Mouse (Mus musculus): Measurements from ENCODE around the gene Ttyh3. TPM values are rescaled to one million over a fixed set of nuclear protein-coding genes. Genes with fewer than 3 reads are reported as not detected.
"Not testable (repeated sequence)": the region's sequence is repeated elsewhere in the genome, so short reads cannot be mapped to it uniquely, and the experiment has no call there.

The Ttyh3 gene
- polyA plus RNA-seq (2016; fragmentation: Nextera tagmentation; extraction: Ambion mirVana) = 13.0 and 15.6 TPM in 2 replicates

GRCm38 (mm10) chr5:140648519-140649100, at the start of gene Ttyh3:
TSS of gene Ttyh3 (minus strand) at chr5:140649031.
- peak within 1 kb of the TSS; percentile 93 for H3K27ac ChIP-seq
- H3K4me1 ChIP-seq = peaks cover 79% of the 10 kb centered on the region
- WGBS (ENCODE audit: insufficient replicate concordance) = under 1% methylated on average over 54 of the region's 62 CpGs
- H3K36me3 ChIP-seq = peaks cover 10% of the 10 kb centered on the region
- ATAC-seq = peak; percentile 2; the same call in 1 of the 2 replicates
- H3K27me3 ChIP-seq (replicated peaks) = no peaks in the 10 kb centered on the region; the same call in 1 of the 2 replicates
- H3K9me3 ChIP-seq (replicated peaks) = no peaks in the 10 kb centered on the region
- peak within 1 kb of the TSS; percentile 97 for H3K9ac ChIP-seq
- H3K4me3 ChIP-seq = peak within 1 kb of the TSS; percentile 94
- H3K4me2 ChIP-seq = peak within 1 kb of the TSS; percentile 99

DNA sequence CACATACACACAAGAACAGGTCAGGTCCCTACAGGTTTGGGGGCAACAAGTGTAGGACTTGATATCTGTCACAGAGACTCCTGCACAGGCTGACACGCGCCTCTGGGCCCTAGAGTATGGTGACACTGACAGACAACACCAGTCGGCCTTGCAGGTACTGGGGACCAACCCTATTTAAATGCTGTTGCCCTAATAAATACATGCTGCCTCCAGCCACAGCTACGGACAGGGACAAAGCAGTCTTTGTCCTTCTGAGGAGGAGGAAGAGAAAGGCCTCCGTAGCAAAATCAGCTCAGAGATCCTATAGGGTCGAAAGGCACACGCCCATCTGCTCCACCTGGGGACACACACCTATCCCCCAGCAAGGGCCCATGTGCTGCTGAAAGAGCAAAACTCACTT, 47.2 kb upstream of the Ttyh3 start:
- no peak for ATAC-seq
- 77% methylated on average over 7 of the region's 7 CpGs for WGBS (ENCODE audit: insufficient replicate concordance)

GRCm38 (mm10) chr5:140688434-140688833, 39.6 kb upstream of the Ttyh3 start:
- Histone ChIP-seq H3K4me1 (no peaks in the 10 kb centered on the region), H3K4me3 (no peak overlapping the region), H3K4me2 (no peak overlapping the region), H3K9me3 (replicated peaks) (no peaks in the 10 kb centered on the region), H3K27ac (no peak overlapping the region), H3K36me3 (peaks cover 43% of the 10 kb centered on the region), H3K27me3 (replicated peaks) (no peaks in the 10 kb centered on the region), H3K9ac (no peak overlapping the region)
- ATAC-seq = no peak
- WGBS (ENCODE audit: insufficient replicate concordance) = 67% methylated on average over 3 of the region's 3 CpGs

More for the DNA sequence above, 47.2 kb upstream of the Ttyh3 start:
- H3K4me3 ChIP-seq = no peak overlapping the region
- H3K4me2 ChIP-seq = no peak overlapping the region
- H3K4me1 ChIP-seq = peaks cover 1% of the 10 kb centered on the region
- H3K36me3 ChIP-seq = peaks cover 42% of the 10 kb centered on the region
- H3K27me3 ChIP-seq (replicated peaks) = no peaks in the 10 kb centered on the region
- H3K9me3 ChIP-seq (replicated peaks) = no peaks in the 10 kb centered on the region
- no peak overlapping the region for H3K27ac ChIP-seq
- no peak overlapping the region for H3K9ac ChIP-seq

DNA sequence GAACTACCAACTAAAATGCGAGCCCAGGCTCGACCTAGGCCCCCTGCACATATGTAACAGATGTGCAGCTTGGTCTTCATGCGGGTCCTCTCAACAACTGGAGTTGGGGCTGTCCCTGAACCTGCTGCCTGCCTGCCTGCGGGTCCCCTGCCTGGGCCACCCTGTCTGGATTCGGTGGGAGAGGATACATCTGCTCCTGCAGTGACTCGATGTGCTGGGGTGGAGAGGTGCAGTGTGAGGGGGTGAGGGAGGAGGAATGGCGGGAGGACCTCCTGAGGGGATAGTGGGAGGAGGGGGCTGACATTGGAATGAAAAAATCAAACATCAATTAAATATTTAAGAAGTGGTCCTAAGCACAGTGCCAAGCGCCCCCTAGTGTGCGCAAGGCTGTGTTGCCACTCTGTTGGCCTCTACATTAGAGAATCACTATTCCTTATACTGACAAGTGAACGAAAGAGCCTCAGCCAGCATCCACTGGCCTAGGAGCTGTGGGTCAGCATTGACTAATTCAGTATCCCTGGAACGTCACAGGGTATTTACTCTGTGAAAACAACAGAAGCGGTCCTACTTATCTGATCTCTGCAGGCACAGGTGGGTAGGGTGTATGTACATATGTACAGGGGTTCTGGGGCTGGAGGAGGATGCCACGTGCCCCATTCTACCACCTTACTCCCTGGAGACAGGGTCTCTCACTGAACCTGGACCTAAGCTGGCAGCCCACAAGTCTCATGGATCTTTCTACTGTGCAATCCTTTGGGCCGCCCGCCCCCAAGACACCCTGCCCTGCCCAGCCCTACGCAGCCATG, 35.7 kb upstream of the Ttyh3 start:
- Histone ChIP-seq H3K27ac (no peak overlapping the region), H3K27me3 (replicated peaks) (no peaks in the 10 kb centered on the region), H3K4me2 (no peak overlapping the region), H3K9ac (no peak overlapping the region), H3K4me3 (no peak overlapping the region), H3K36me3 (peaks cover 20% of the 10 kb centered on the region), H3K4me1 (peaks cover 24% of the 10 kb centered on the region), H3K9me3 (replicated peaks) (no peaks in the 10 kb centered on the region)
- WGBS (ENCODE audit: insufficient replicate concordance) = 63% methylated on average over 16 of the region's 16 CpGs
- ATAC-seq = no peak

DNA sequence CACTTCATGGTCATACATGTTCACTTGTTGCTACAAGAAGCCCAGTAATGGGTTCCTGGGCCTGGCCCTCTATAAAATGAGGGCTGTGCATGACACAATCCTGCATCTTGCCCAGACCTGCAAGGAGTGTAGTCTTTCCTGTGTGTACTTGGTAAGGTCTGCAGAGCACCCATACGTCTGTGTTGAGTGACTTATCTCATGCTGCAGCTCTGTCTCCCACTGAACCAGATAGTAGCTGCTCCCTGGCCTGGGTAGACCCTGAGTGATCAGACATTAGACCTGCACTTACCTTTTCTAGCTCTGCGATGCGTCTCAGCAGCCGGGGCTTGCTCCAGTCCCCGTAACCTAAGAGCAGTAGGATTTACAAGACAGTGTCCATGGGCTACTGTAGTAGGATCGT, 33.3 kb upstream of the Ttyh3 start:
- peaks cover 24% of the 10 kb centered on the region for H3K4me1 ChIP-seq
- H3K9ac ChIP-seq = no peak overlapping the region
- H3K27me3 ChIP-seq (replicated peaks) = no peaks in the 10 kb centered on the region
- no peak overlapping the region for H3K27ac ChIP-seq
- H3K9me3 ChIP-seq (replicated peaks) = no peaks in the 10 kb centered on the region
- ATAC-seq = peak; percentile 79
- peak overlapping the region; percentile 10; the same call in 1 of the 2 replicates for H3K4me2 ChIP-seq
- peaks cover 14% of the 10 kb centered on the region; the same call in 1 of the 2 replicates for H3K36me3 ChIP-seq
- 50% methylated on average over 6 of the region's 6 CpGs for WGBS (ENCODE audit: insufficient replicate concordance)
- no peak overlapping the region for H3K4me3 ChIP-seq

DNA sequence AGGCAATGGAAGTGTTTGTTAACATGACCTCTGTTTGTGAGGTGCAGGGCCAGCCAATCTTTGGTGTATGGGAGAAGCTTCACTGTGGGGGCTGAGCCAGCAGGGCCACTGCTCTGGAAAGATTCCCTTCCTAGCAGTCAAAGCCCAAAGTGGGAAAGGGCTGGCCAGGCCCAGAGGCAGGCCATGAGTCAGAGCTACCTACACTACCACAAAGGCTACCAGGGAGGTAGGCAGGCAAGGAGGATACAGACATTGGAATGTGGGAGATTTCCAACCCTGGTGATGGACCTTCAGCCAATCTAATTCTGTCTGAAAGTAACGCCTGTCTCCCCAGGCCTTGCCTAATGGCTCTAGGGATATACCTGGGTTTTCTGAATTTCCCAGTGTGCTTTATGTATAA, 32.1 kb upstream of the Ttyh3 start:
- Histone ChIP-seq H3K27ac (no peak overlapping the region), H3K9ac (no peak overlapping the region), H3K27me3 (replicated peaks) (no peaks in the 10 kb centered on the region), H3K36me3 (peaks cover 24% of the 10 kb centered on the region; the same call in 1 of the 2 replicates), H3K4me1 (peaks cover 24% of the 10 kb centered on the region), H3K4me2 (no peak overlapping the region), H3K4me3 (no peak overlapping the region), H3K9me3 (replicated peaks) (no peaks in the 10 kb centered on the region)
- no peak for ATAC-seq
- WGBS (ENCODE audit: insufficient replicate concordance) = 81% methylated on average over 1 of the region's 1 CpGs

DNA sequence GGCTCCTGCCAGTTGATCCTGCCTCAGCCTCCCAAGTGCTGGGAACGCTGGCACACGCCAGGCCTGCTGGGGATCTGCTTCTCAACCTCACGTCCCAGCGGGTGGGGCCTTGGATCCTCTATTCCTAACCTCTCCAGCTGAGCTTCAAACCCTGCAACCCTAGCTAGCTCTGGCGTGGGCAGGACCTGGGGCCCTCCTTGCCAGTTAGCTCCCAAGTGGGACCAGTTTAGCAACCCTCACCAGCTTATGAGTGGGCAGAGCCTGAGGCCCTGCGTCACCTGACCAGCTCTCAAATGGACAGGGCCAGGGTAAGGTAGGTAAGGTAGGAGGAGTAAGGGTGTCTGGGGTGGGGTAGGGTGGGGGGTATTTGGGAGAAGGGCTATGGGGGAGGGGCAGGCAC, 31.2 kb upstream of the Ttyh3 start:
- Histone ChIP-seq H3K4me1 (peaks cover 24% of the 10 kb centered on the region), H3K27me3 (replicated peaks) (no peaks in the 10 kb centered on the region), H3K36me3 (peaks cover 26% of the 10 kb centered on the region; the same call in 1 of the 2 replicates), H3K9ac (no peak overlapping the region), H3K4me2 (no peak overlapping the region), H3K27ac (no peak overlapping the region), H3K9me3 (replicated peaks) (no peaks in the 10 kb centered on the region), H3K4me3 (no peak overlapping the region)
- WGBS (ENCODE audit: insufficient replicate concordance) = 82% methylated on average over 6 of the region's 6 CpGs
- ATAC-seq = no peak

- no peak overlapping the region for H3K4me3 ChIP-seq
- no peak for ATAC-seq
- no peak overlapping the region for H3K27ac ChIP-seq
- 66% methylated on average over 6 of the region's 6 CpGs for WGBS (ENCODE audit: insufficient replicate concordance)
- no peaks in the 10 kb centered on the region for H3K9me3 ChIP-seq (replicated peaks)
- no peak overlapping the region for H3K9ac ChIP-seq
- H3K27me3 ChIP-seq (replicated peaks) = no peaks in the 10 kb centered on the region
- H3K4me1 ChIP-seq = peaks cover 13% of the 10 kb centered on the region
- no peak overlapping the region for H3K4me2 ChIP-seq
- peaks cover 37% of the 10 kb centered on the region for H3K36me3 ChIP-seq
These were observed 28.3 kb upstream of the Ttyh3 start for GRCm38 (mm10) chr5:140677137-140677536.

DNA sequence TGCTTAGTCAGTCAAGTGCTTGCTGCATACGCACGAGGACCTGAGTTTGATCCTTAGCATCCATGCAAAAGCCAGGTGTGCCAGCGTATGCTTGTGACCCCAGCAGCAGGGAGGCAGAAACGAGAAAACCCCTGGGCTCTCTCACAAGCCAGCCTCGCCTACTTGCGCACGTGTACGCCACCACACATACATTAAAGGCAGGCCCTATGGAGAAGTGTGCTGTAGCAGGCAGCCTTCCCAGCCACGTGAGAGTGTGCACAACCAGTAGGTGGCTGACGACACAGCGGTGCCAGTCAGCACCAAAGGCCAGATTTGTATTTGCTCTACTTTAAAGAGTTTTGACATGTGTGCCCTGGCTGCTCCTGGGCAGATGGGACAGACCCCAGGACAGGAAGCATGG, 26.8 kb upstream of the Ttyh3 start:
- Histone ChIP-seq H3K9me3 (replicated peaks) (no peaks in the 10 kb centered on the region), H3K9ac (no peak overlapping the region), H3K27ac (no peak overlapping the region), H3K36me3 (peaks cover 43% of the 10 kb centered on the region), H3K4me2 (no peak overlapping the region), H3K4me3 (no peak overlapping the region), H3K4me1 (no peaks in the 10 kb centered on the region), H3K27me3 (replicated peaks) (no peaks in the 10 kb centered on the region)
- 79% methylated on average over 11 of the region's 11 CpGs for WGBS (ENCODE audit: insufficient replicate concordance)
- no peak for ATAC-seq

GRCm38 (mm10) chr5:140675079-140675478, 26.2 kb upstream of the Ttyh3 start:
- no peak for ATAC-seq
- no peak overlapping the region for H3K27ac ChIP-seq

DNA sequence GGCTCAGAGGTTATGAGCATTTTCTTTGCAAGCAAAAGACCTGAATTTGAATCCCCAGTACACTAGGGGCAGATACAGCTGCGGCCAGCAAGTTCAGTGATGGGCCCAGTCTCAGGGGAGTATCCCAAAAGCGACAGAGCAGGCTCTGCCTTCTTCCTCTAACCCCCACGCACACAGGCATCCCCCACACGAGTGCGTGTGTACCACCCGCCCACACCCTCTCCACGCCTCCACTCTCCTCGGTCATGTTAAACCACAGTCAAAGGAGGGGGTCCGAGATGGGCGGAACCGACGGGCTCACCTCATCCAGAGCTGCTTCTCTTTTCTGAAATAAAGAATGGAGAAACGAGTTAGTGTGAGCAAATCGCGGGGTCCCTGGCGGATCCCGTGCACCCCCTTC, 25.2 kb upstream of the Ttyh3 start:
- peaks cover 4% of the 10 kb centered on the region for H3K9me3 ChIP-seq (replicated peaks)
- H3K27ac ChIP-seq = no peak overlapping the region
- no peaks in the 10 kb centered on the region for H3K27me3 ChIP-seq (replicated peaks)
- no peaks in the 10 kb centered on the region for H3K4me1 ChIP-seq
- no peak overlapping the region for H3K4me3 ChIP-seq
- ATAC-seq = no peak
- peaks cover 55% of the 10 kb centered on the region for H3K36me3 ChIP-seq
- no peak overlapping the region for H3K4me2 ChIP-seq
- WGBS (ENCODE audit: insufficient replicate concordance) = 72% methylated on average over 17 of the region's 17 CpGs
- no peak overlapping the region for H3K9ac ChIP-seq

More at GRCm38 (mm10) chr5:140675079-140675478, 26.2 kb upstream of the Ttyh3 start:
- H3K9ac ChIP-seq = no peak overlapping the region
- H3K9me3 ChIP-seq (replicated peaks) = no peaks in the 10 kb centered on the region
- no peaks in the 10 kb centered on the region for H3K27me3 ChIP-seq (replicated peaks)
- H3K36me3 ChIP-seq = peaks cover 46% of the 10 kb centered on the region
- no peaks in the 10 kb centered on the region for H3K4me1 ChIP-seq
- no peak overlapping the region for H3K4me3 ChIP-seq
- WGBS (ENCODE audit: insufficient replicate concordance) = 77% methylated on average over 11 of the region's 11 CpGs
- no peak overlapping the region for H3K4me2 ChIP-seq

GRCm38 (mm10) chr5:140672603-140673002, 23.8 kb upstream of the Ttyh3 start:
- H3K27me3 ChIP-seq (replicated peaks); ATAC-seq; H3K9ac ChIP-seq; H3K4me2 ChIP-seq; H3K4me1 ChIP-seq; H3K9me3 ChIP-seq (replicated peaks); H3K27ac ChIP-seq; H3K4me3 ChIP-seq: not testable (repeated sequence)
- WGBS (ENCODE audit: insufficient replicate concordance) = 75% methylated on average over 6 of the region's 6 CpGs
- peaks cover 61% of the 10 kb centered on the region for H3K36me3 ChIP-seq
